Mouse (Mus musculus): ENCODE measurements at regions not wholly inside any gene's neighbourhood (a gene's known extent, or its start where the extent isn't known, plus 50 kb on each side); places are given as distances from the start of the nearest gene placed in this dataset.

DNA sequence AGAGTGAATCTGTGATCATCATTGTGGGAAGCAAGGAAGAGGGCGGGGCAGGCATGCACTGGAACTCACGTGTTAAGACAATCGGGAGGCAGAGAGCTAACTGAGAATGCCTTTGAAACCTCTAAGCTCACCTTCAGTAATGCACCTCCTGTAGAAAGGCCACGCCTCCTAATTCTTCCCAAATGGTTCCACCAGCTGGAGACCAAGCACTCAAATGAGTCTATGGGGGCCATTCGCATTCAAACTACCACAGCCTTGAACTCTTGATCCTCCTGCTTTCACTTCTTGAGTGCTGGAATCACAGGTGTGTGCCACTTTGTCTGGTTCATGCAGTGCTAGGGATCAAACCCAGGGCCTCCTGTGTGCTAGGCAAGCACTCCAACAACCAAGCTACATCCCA, 68.5 kb upstream of the Tnrc6c start:
- no peak for TF ChIP-seq GATA1 (IDR thresholded peaks at IDR 0.05; ENCODE audit: borderline replicate concordance, low read length)
- TF ChIP-seq FLI1 (IDR thresholded peaks at IDR 0.05; ENCODE audit: low read length) = no peak

Measured in megakaryocyte, embryonic 14.5 days (primary cell).